Mouse (Mus musculus) heart, adult 2 months (tissue): ENCODE results near the gene Btbd17.

Experiments used
- CTCF ChIP-seq: fragments of 200-600 bp; IDR thresholded peaks from 2 replicates; pipeline ENCODE4 v1.8.1; 2022; ENCODE audit warnings: antibody characterized with exemption, mild to moderate bottlenecking, moderate library complexity
- EP300 ChIP-seq: fragments of 200-500 bp; IDR thresholded peaks from 2 replicates; pipeline ENCODE4 v1.6.1; 2011; ENCODE audit warnings: low read depth, low read length, control low read depth; ENCODE audit not compliant: insufficient read depth
- POLR2A ChIP-seq: fragments of 200-500 bp; IDR thresholded peaks from 2 replicates; pipeline ENCODE4 v1.6.1; 2011; ENCODE audit warnings: mild to moderate bottlenecking, low read depth, low read length, control low read depth; ENCODE audit not compliant: insufficient read depth

DNA sequence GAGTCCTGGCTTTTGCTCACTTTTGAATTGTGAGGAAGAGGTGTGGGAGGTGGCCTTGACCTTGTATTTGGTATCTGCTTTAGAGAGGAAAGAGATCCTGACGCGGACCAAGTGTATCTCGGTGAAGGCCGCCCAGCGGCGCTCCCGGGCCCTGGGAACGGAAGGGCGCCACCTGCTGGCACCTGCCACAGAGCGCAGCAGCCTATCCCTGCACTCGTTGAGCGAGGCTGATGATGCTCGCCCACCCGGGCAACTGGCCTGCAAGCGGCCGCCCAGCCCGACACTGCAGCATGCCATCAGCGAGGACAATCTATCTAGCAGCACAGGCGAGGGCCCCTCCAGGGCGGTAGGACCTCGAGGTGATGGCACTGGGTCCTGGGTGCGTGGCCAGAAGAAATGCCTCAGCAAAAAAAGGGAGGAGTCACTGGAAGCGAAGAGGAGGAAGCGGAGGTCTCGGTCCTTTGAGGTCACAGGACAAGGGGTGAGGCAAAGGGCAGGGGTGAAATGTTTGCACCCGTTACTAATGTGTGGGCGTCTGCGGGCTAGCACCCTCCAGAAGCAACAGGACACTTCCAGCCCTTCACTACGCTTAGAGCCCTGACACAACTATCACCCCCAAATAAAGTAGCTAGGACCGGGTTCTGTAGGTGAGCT is 6.6 kb downstream of the Btbd17 start:
- TF ChIP-seq CTCF (no peak; the same call in 1 of the 2 replicates), POLR2A (no peak), EP300 (no peak)
